Mouse (Mus musculus) layer of hippocampus, postnatal 14 days (tissue): ENCODE data around the gene Parp14. TPM values are rescaled to one million over a fixed set of nuclear protein-coding genes. Genes with fewer than 3 reads are reported as not detected.

Experiments
- DNase-seq, 2 experiments: peaks; one replicate each; pipeline ENCODE4 v3.0.0; 2021 to 2022; ENCODE audit warnings: low spot score in 2 of 2, mixed read lengths in 1 of 2
- total RNA-seq, 2 experiments: library from RNA; stranded (reverse); gene quantifications; 2 replicates each; pipeline ENCODE4 v1.2.3; 2021

The Parp14 gene
- total RNA-seq, 2 experiments from 2014 or later: 1.0 to 1.2 TPM

DNA sequence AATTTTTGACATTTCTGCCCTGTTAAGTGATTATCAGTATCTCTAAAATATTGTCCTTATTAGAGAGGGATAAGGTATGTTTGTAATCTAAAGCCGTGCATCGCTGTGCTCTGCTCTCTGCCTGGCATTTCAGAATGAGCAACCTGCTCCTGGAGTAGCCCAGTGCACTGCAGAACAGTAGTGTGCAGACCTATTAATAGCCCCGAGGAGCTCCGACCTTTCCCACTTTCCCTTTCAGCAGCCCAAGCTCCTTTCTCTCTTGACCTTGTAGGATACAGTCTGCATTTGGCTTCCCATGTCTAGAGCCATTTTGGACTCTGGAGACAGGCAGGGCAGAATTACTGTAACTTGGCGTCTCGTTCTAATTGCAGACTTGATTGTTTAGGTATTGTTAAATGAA is 83.0 kb downstream of the Parp14 start:
- no peak for DNase-seq

- no peak for DNase-seq
Observed at GRCm38 (mm10) chr16:35787568-35788189, 83.7 kb downstream of the Parp14 start.

DNA sequence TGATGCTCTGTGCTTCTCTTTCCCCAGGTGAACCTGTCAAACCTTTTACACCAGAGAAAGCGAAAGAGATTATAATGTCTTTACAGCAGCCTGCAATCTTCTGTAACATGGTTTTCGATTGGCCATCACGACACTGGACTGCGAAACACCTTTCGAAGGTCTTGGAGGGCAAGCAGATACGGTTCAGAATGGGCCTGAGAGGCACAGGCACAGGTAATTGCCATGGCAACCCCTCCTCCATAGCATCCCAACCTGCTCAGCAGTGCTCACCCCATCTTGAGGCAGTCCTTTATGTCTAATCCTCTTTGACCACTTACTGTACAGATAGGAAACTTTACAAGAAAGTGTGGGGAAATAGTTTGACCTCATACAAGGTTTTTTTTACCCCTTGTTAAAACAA is 84.2 kb downstream of the Parp14 start:
- no peak for DNase-seq

- DNase-seq: no peak
Observed at GRCm38 (mm10) chr16:35784134-35784725, 87.1 kb downstream of the Parp14 start.

DNA sequence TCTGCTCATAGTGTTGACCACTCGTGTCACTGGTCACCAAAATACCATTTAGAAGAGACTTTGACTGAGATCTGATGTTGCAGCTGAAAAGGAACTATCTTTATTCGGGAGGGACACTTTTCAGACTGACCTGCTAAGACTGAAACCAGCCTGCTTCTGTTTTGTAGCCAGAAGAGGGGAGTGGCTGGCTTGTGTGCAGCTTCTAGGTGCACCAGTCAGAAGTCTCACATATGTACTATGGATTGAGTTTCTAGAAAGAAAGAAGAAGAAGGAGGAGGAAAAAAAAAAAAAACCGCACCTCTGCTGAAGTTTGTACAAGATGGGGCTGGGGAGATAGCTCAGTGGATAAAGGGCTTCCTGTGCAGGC is 88.2 kb downstream of the Parp14 start:
- DNase-seq: no peak

Other genes with a start within 250 kb of the Parp14 start
- 10 to 100 TPM; 84.2 to 88.6 TPM for gene Dirc2, start 102.2 kb downstream of the Parp14 start, total RNA-seq
- gene Hspbap1, start 101.2 kb downstream of the Parp14 start, total RNA-seq: 1 to 10 TPM; 5.2 to 5.7 TPM
- 1 to 10 TPM; 3.0 to 3.1 TPM for gene Parp9, start 66.9 kb upstream of the Parp14 start, total RNA-seq
- 1 to 10 TPM; 3.2 to 3.4 TPM for gene Dtx3l, start 67.6 kb upstream of the Parp14 start, total RNA-seq
- gene Kpna1, start 107.2 kb upstream of the Parp14 start, total RNA-seq: 100 to 1,000 TPM; 113 to 121 TPM
- 1 to 10 TPM; 4.8 to 5.3 TPM for gene Wdr5b, start 169.6 kb upstream of the Parp14 start, total RNA-seq
- 10 to 100 TPM; 81.1 to 84.2 TPM for gene Fam162a, start 200.1 kb upstream of the Parp14 start, total RNA-seq
- gene Ccdc58, start 200.1 kb upstream of the Parp14 start, total RNA-seq: 10 to 100 TPM; 17.1 to 23.9 TPM